Mouse (Mus musculus) left cerebral cortex, adult 18-20 months (tissue): ENCODE measurements at regions not wholly inside any gene's neighbourhood (a gene's known extent, or its start where the extent isn't known, plus 50 kb on each side); places are given as distances from the start of the nearest gene placed in this dataset.

Experiments used
- DNase-seq, 2 experiments: peaks; one replicate each; pipeline ENCODE4 v3.0.0; 2021 to 2022; ENCODE audit warnings: low spot score in 2 of 2, mixed read lengths in 1 of 2

DNA sequence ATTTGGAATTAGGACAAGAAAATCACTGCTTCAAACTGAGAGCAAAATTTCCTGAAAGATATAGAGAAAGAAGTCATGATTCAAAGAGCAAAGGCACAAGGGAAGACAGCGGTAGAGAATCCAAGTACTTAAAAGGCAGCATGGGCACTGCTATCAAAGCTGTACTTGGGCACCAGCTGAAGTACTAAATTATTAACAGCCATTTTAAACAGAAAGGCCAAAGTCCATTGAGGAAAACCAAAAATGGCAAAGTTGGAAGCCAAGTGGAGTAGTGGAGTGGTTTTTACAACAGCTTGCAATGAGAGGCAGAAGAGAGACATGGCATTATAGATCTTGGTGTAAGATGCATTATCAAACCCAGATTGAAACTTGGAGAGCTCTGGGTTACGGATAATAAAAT lies 291.8 kb upstream of the Mpdz start:
- DNase-seq: no peak

DNA sequence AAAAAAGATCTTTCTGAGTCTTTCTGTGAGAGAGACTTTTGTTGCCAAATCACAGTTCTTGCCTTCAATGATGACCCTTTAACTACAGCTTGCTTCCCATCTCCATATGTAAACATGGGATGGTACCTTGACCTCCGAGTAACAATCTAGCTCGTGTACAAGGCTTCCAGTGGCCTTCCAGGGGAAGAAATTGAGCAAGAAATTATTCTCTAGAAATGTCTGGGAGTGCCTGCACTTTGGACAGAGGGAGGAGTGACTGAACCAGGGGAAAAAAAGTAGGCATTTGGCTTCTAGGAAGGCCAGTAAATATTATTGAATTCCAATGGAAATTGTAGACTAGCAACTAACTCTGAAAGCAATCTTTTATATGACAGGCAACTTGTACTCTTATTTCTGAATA lies 287.8 kb upstream of the Mpdz start:
- no peak for DNase-seq

GRCm38 (mm10) chr4:81728961-81729360 lies 286.3 kb upstream of the Mpdz start:
- DNase-seq: no peak

- DNase-seq: peak in 1 of 2 experiments; percentile 1
Measured at GRCm38 (mm10) chr4:81727735-81728581, 285.3 kb upstream of the Mpdz start.

DNA sequence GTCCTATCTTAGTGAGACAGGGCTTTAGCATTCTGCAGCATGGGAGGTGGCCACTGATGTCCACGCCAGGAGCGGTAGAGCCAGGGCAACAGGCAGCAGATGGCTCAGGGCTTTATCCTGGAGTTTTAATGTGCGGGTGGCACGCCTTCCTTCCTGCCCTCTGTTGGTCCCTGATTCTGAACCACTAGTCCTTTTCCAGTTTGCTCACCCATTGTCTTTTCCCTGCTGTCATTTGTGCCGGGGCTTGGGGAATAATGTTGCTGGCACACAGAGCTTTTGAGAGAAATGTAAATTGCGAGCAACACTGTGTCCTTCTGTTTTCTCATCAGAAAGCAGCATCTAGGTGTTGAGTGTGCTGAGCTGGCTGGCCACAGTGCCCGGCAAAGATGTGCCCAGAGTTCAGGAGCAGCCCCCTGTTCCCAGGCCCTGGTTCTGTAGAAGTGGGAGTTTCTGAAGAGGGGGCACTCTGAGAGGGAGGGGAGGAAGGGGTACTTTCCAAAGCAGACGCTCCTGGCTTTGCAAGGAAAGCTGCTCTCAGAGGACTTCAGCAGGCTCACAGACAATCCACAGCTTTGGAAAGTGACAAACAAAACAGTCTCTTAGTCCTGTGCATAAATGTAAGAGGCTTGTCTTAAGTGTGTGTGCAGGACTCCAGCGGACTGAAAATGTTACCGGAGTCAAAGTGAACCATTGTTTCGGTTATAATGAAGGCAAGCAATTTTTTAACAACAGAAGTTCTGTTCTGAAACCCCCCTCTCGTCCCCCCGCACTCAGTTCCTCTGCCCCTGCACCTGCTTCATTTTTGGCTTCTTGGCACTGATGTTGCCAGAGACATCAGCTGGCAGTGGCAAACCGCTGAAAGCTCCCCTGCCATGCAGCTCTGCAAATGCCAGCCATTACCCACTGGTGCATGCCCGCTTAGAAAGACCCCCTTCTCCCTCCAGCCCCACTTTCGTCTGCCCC lies 284.4 kb upstream of the Mpdz start:
- peak in 1 of 2 experiments; percentile 3 for DNase-seq

GRCm38 (mm10) chr4:81724751-81725150 lies 282.1 kb upstream of the Mpdz start:
- no peak for DNase-seq

GRCm38 (mm10) chr4:81712378-81712777 lies 269.8 kb upstream of the Mpdz start:
- DNase-seq: no peak

- no peak for DNase-seq
Measured at GRCm38 (mm10) chr4:81695182-81695581, 252.6 kb upstream of the Mpdz start.

DNA sequence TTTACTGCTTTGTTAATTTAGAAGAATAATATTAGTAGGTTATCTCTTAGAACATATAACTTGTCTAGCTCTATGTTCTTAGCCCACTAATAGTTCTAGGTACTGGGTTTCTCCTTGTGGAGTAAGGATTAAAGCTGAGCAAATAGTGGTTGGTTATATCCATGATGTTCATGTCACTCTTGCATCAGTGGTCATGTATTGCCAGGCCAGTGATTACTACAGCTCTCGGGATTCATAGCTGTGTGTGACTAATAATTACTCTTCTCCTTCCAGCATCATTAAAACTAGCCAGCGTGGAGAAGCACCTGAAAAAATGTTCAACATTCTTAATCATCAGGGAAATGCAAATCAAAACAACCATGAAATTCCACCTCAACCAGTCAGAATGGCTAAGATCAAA lies 234.6 kb upstream of the Mpdz start:
- no peak for DNase-seq

DNA sequence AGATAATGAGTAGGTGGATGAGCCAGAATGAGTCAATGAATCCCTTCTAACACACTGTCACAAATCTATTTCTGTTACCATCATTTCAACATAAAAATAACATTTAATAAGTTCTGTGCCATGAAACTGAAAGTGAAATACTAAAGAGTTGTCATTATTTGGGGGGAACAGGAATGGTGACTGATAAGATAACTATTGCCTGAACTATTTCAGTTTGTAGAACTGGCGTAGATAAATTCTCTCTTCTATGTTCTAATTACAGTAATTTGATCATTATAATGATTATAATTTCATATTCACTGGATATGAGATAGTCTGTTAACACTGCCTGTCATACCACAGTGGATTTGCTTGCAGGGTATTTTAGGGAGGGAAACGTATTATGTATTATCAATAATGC lies 232.3 kb upstream of the Mpdz start:
- no peak for DNase-seq

DNA sequence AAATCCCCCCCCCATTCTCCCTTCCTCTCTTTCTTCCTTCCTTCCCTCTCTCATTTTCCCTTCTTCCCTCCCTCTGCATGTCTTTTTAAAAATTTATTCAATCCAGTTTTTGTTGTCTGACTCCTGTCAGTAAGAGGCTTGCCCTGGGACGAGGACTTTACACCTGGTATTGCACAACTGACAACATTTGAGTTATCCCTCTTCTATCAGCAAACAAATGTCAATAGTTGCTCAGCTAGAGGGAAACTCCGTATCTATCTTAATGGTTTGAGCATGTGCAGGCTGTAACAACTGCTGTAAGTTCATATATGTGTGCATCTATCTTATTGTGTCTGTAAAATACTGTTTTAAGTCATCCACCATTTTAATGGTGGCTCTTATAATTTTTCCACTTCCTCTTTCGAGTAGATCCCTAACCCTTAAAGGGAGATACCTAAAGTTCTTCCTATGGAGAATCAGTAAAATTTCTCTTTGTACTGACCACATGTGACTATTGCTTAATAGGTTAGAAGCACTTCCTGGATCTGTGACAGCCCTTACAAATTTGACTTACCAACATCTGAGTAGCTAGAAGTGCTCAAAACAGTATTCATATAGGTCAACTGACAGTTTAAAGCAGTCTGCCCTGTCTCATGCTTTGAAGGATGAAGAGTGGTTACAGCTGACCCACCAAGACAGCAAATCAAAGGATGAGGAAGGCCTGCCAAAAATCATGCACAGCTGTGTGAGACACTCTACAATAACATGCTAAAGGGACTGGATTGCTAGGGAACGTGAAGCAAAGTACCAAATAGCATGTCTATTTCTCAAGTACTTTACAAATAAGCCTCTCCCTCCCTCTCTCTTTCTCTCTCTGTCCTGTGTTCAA lies 231.0 kb upstream of the Mpdz start:
- DNase-seq: no peak

DNA sequence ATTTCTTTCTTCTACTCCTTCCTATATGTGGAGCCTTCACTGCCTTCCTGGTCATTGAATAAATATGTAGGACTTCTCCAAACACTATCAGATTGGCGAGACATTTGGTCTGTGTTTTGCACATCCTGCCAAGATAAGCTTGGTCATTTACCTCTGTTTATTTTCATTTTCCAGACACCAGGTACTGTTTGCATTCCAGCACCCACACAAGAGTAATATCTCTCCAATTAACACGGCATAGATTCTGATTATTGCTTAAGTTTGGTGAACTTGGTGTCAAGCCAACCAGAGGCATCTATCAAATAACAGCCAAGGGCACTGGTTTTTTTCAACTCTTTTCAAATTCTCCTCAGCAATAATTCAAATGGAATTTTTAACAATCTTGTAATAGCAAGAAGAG lies 229.4 kb upstream of the Mpdz start:
- DNase-seq: no peak

- DNase-seq: no peak
Measured at GRCm38 (mm10) chr4:81669181-81669580, 226.6 kb upstream of the Mpdz start.

GRCm38 (mm10) chr4:81661096-81661495 lies 218.5 kb upstream of the Mpdz start:
- DNase-seq: no peak

DNA sequence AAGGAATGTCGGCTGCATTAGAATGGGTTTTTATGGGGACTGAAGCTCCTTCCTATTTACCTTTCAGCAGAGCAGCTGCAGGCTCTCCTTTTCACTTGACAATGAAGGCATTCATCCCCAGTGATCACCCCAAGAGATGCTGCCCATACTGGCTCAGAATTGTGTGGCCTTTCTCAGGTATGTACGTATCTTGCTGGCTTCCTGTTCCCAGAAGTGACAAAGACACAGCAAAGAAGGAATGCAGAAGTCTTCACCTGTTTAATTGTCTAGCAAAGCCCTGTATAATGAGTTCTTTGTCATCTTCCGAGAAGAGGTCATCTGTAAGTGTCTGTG lies 185.8 kb upstream of the Mpdz start:
- no peak for DNase-seq

GRCm38 (mm10) chr4:81627714-81628495 lies 185.3 kb upstream of the Mpdz start:
- DNase-seq: no peak

GRCm38 (mm10) chr4:81625348-81625934 lies 182.8 kb upstream of the Mpdz start:
- DNase-seq: no peak

GRCm38 (mm10) chr4:81624111-81624510 lies 181.5 kb upstream of the Mpdz start:
- DNase-seq: no peak

DNA sequence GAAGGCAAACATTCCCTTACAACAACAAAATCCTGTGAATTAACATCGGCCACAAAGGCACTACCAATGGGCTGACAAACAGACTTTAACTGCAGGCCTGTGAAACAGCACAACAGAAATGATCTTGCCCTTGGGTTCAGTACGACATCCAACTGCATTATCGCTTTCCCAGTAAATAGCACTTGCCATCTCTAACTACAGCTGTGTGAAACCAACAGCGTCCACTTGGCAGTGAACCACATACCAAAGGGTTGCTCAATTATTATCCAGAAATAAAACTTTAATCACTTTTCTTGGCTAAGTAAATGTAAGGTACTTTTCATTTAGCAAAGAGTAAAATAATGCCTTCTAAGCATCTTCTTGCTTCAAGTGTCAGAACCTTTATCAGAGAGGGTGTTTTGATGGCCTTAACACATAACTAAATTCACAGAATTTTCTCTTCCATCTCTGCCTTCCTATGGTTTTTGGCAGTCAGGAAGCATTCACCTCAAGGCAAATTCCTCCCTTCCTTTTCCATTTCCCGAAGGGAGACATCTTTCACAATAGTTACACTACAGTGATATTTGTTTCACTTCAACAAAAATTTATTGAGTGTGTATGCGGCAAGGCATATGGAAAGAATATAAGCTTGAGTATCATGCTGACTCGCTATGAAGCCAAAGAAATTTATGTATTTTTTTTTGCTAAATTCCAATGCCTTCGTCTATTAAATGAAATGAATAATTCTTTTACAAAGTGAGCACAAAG lies 178.9 kb upstream of the Mpdz start:
- DNase-seq: no peak
